ENCODE assay signal across 16 mouse cellular contexts in genomic region chr17:5532816-5533215, GRCm38 (mm10).
"Had no signal": no experiment of that assay in that cellular context is flagged by ENCODE, and none has a peak within 500 bp of the region (broad histone marks: within the 10 kb centered on the region; RNA-seq: fewer than 3 reads in every experiment).

No protein-coding gene starts in this region.

- ATAC-seq: lung, postnatal 0 days; midbrain, embryonic 16.5 days had no signal

- H3K27ac ChIP-seq: kidney, postnatal 0 days; limb, embryonic 12.5 days; liver, embryonic 15.5 days; midbrain, embryonic 12.5 days; neural tube, embryonic 13.5 days had no signal

- H3K9ac ChIP-seq: limb, embryonic 12.5 days; liver, embryonic 15.5 days; midbrain, embryonic 12.5 days; neural tube, embryonic 13.5 days had no signal

- DNase-seq: kidney, adult 11 months; kidney, adult 9 months; kidney, postnatal 4 days; lung, adult 2 months; lung, postnatal 4 days; retina, postnatal 1 day; right cerebral cortex, postnatal 25 days; thymus, postnatal 36 days had no signal

- H3K27me3 ChIP-seq: limb, embryonic 12.5 days; liver, embryonic 15.5 days; midbrain, embryonic 12.5 days; neural tube, embryonic 13.5 days had no signal

- H3K4me1 ChIP-seq: limb, embryonic 12.5 days had no signal

- H3K4me3 ChIP-seq: limb, embryonic 12.5 days; liver, embryonic 15.5 days; megakaryocyte, embryonic 14.5 days; midbrain, embryonic 12.5 days; neural tube, embryonic 13.5 days had no signal

- H3K9me3 ChIP-seq: limb, embryonic 12.5 days; liver, embryonic 15.5 days; megakaryocyte, embryonic 14.5 days; midbrain, embryonic 12.5 days; neural tube, embryonic 13.5 days had no signal

- H3K36me3 ChIP-seq: limb, embryonic 12.5 days; midbrain, embryonic 12.5 days; neural tube, embryonic 13.5 days had no signal
